Mouse (Mus musculus) thymus, adult 18-20 months (tissue): ENCODE results near the gene Trp53i11.

ENCODE experiments used
- DNase-seq, 2 experiments: peaks; one replicate each; pipeline ENCODE4 v3.0.0; 2022; ENCODE audit warnings: mixed read lengths in 2 of 2

Trp53i11 gene

GRCm38 (mm10) chr2:93187323-93187996, at the start of gene Trp53i11:
Gene Trp53i11 (plus strand): TSS chr2:93187548.
- peak; percentile 95 to 96 for DNase-seq

DNA sequence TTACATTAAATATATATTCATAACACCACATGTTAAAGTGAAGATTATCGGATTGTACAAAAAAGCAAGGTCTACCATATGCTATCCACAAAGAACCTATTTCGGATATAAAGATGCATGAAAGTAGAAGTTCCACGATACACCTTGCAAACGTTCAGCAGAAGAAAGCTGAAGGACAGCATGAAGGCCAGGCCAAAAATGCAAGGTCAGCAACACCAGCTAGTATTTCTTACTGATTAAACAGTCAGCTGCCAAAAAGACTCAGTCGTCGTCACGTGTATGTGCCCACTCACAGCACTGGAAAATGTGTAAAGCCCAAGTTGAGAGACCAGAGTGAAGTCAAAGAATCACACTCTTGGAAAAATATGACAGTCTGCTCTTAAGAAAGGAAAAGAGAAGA, 47.9 kb upstream of the Trp53i11 start:
- DNase-seq: no peak

- no peak for DNase-seq
Observed at GRCm38 (mm10) chr2:93141329-93141728, 46.0 kb upstream of the Trp53i11 start.

DNA sequence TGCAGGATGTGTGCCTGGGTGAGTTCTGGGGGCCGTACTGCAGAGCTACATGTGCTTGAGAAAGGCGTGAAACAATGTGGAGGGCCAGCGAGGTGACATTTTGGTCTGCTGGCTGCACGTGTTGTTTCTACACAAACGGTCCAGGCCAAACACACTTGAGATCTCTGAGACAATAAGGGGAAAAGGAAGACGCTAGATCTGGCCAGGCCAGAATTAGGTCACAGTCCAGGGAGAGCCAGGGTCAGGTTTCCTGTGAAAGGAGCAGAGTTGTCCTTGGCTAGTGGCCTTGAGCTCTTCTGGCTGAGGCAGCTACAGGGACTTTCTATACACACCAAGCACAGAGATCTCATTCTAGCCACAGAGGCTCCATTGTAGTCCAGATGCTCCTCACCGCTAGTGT, 44.7 kb upstream of the Trp53i11 start:
- DNase-seq: no peak

DNA sequence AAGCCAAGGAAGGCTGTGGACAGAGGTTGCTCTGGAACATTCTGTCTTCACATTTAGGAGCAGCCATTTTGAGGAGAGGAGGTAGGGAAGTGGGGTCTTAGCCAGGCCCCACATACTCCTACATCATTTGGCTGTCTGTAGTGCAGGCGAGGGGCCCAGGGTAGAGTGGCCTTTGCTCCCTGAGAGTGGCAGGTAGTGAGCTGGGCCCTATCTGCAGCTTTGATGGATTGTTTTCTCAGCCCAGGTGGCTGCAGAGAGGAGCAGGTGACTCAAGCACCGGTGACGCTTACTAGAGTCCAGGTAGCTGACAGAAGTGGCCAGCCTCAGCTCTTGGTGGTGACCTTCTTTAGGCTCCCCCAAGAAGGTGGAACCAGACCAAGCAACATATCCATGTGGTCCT, 43.2 kb upstream of the Trp53i11 start:
- DNase-seq: no peak

- no peak for DNase-seq
Observed at GRCm38 (mm10) chr2:93150009-93150408, 37.3 kb upstream of the Trp53i11 start.

DNA sequence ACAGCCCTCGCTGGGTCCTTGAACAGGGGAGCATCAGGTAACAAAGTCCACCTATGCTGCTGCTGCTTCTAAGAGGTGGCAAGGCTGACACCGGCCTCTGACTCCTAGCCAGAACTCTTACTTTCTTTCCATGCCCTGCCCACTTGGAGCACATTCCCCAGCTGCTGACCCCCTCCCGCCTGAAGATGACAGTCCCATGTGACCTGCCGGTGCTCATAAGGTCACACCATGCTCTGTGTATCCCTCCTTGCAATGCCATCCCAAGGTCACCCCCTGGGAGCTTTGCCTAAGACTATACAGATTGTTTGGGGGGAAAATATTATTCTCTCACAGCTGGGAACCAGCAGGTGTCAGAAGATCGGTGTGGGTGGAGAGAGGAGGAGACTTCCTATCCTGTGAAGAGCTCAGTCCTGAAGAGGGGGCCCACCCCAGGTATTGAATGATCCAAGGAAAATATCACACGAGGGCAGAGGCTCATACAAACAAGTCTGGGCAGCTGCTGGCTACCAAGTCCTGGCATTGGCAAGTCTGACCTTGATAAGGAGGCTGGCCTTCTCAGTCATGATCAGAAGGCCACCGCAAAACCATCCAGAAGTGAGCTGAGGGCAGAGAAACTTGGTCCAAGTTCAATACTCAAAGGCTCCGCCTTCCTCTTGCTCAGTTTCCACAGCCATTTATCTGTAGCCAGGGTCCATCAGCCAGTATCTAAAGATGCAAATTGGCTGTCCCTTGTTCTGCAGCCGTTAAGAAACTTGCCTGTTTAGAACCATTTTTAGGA, 36.5 kb upstream of the Trp53i11 start:
- DNase-seq: no peak

DNA sequence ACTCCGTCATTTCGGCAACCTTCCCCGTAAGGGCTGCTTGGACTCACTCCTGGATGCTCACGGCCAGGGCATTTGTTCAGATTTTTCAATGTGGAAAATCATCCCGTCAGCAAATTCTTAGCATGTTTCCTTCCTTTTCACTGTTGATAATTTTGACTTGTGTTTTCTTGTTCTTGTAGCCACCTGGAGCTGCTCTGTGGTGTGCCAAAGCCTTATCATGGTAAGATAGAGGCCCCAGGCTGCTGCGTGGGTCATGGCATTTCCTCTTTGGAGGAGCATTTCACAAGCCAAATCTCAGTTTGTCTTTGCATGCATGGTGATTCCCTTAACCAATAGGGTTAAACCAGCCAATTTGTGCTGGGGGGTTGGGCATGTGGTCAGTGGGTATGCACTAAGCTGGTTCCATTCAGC, 35.2 kb upstream of the Trp53i11 start:
- DNase-seq: no peak

DNA sequence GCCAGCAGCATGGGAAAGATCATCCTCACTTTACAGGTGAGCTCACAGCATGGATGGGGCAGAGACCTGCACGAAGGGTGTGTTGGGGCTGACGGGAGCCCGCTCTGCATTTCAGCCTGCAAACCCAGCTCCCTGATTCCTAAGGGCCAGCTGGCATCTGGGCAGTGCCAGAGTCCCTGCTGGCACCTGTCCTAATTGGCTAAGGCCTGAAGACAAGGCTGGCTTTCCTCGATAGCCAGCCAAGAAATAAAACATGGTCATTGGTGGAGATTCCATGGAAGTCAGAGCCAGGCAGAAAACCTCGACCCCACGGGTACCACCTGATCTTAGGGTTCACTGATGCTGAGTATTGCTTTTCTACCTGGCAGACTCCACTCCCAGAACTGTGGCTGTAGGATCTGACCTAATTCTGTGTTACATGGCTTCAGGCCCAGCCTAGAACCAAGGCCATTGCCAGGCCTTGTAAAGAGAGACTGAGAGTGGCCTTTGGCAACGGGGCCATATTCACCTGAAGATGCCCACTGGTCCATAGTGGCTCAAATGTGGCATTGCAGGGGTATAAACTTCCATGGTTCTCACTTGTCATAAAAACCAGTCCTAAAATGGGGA, 34.4 kb upstream of the Trp53i11 start:
- DNase-seq: no peak

DNA sequence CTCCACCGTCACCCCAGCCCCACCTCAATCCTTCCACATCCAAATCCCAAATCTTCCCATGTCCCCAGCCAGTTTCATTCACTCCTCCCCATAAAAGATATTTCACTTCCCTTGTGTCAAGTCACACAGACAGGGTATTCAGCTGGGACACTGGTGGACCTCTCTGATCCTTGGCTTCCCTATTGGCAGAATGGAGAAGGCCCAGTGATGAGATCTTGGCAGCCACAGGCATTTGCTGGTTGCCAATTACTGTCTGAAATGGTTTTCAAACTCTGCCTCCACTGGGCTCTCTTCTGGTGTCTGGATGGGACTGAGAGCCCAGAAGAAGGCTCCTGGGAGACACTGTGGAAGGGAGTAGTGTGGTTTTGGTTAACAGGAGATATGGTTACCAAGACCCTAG, 33.5 kb upstream of the Trp53i11 start:
- no peak for DNase-seq

DNA sequence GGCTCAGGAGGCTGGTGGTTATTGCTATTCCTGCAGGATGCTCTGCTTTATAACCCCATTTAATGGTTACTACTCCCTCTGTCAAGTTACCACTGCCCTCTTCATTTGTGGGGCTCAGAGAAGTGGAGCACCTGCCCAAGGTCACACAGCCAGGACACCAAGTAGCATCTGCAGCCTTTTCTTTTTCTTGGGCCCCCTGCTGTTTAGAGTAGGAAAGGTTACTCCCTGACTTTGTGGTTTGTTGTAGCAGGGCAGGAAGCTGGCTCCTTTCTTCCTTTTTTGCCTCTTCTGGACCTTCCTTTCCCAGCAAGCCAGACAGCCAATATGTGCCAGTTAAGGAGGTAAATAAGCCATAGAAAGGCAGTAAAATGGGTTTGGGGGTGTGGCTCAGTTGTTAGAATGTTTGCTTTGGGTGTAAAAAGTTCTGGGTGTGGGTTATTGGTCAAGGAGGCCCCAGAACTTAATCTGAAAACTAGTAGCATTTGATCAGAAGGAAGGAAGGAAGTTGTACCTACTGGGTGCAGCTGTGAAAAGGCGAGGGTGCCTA, 32.8 kb upstream of the Trp53i11 start:
- DNase-seq: no peak

- no peak for DNase-seq
Observed at GRCm38 (mm10) chr2:93160467-93161035, 26.8 kb upstream of the Trp53i11 start.

GRCm38 (mm10) chr2:93161914-93162664, 25.3 kb upstream of the Trp53i11 start:
- DNase-seq: no peak

DNA sequence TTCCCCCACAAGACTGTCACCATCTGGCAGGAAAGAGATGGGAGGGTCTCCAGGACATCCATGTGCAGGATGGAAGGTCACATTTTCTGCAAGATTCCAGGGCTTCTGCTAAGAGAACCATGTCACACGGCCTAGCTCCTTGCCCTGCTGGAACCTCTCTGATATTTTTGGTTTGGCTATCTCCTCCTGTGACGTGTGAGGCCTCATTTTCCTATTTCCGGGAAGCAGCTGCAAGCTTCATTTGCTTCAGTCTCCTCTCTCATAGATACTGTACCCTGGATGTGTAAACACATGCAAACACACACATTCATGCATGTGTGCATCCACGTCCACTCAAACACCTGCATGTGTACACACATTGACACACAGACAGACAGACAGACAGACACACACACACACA, 24.6 kb upstream of the Trp53i11 start:
- no peak for DNase-seq

DNA sequence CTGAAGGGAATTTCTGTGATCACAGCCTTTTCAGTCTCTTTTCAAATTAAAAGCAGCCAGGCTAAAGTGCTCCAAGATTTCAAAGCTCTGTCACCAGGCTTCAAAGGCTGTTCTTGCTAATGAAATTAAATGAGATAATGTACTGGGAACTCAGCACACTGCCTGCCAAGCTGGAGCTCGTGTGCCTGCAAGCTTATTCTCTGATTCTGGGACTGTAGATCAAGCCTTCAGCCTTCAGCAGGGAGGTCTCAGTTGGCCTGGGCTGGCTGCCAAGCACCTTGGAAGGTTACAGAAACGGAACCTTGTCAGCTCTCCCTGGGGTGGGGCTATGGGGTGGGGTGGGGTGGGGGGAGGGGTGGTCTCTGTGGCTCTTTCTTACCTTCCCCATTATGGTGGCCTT, 24.0 kb upstream of the Trp53i11 start:
- no peak for DNase-seq

- DNase-seq: no peak
Observed at GRCm38 (mm10) chr2:93163750-93164335, 23.5 kb upstream of the Trp53i11 start.

DNA sequence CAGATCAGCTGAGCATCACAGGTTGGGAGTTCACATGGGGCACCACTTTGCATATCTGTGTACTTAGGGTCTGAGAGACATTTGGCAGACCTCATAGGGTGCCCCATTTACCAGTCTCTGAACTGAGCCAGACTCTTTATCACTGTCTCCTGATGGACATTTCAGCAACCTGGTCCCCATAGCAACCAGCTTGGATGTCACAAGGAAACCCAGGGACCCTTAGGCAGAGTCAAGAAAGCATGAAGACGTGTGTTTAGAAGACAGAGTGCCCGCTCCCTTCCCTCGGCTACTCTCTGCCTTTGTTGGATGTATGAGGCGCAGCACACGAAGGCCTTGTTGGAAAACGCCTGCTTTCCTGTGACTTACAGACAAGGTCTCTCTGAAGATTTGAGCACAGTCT, 21.1 kb upstream of the Trp53i11 start:
- no peak for DNase-seq

DNA sequence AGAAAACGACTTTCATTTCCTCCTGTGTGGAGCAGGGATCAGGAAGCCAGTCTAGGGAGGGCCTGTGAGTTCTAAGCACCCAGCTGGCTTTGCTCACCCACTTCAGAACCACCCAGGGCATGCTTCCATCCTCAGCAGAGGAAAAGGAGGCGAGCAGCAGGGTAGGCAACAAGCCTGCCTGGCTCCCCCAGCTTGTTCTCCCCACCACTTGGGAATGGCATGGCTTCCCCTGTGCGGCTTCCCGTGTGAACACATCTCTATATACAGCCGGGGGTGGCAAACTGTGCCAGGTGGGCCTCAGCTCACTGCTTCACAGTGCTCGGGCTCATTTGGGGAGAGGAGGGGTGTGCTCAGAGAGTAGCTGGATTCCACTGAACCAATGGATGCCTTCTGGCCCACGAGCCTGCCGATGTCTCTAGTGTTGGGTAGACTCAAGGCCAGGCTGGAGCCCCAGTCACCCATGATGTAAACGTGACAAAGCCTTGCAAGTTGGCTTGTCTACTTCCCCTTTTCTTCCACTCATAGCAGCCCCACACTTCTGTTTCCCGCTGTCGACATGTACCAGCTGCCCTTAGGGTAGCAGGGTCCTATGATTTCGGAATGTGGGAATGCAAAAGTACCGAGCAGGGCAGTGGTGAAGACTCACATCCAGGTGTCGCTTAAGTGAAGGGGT, 20.5 kb upstream of the Trp53i11 start:
- no peak for DNase-seq

DNA sequence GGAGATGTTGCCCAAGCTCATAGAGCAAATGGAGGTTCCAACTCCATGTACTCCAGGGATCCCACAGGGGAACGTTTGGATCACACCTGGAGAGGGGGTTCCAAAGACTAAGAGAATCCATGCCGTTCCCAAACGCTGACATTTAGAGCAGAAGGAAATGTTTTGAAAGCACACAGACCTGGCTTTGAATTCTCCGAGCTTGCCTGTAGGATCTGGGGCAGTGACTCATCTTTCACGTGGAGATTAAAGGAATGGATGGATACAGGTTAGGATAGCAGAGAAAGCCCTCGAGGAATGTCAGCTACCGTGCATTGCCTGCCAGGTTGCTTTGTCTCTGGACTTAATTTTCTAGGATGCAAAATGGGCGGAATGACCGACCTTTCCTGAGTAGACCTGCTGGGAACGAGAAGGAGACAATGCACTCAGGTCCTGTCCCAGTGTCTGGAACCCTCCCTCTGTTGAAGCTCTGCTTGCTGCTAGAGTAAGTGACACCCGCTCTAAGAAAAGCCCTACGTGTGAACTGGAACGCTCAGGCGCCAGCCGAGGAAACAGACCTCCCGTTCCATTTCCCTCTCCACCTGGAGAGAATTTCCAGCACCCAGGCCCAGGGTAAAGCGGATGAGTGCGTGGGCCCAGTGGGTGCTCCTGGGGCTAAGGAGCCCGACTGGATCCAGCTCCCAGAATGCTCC, 17.0 kb upstream of the Trp53i11 start:
- no peak for DNase-seq

DNA sequence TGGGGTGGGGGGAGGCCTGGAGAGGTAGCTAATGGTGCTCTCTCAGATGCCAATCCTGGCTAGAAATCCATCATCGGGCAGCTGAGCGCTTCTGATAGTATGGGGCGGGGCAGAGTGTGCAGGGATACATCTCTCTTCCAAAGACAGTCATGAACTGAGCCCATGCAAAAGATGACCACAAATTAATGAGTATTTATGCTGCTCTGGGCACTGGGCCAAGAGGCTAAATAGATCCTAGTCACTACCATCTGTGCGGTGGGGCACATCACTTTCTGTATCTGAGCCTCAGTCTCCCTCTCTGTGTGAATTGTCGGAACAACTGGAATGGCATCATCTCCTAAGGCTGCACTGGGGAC, 16.5 kb upstream of the Trp53i11 start:
- DNase-seq: no peak

GRCm38 (mm10) chr2:93171929-93172328, 15.4 kb upstream of the Trp53i11 start:
- DNase-seq: no peak
